Mouse (Mus musculus) limb, embryonic 14.5 days (tissue): Measurements from ENCODE around the gene Dnase1l3. TPM values are rescaled to one million over a fixed set of nuclear protein-coding genes. Genes with fewer than 3 reads are reported as not detected.

Experiments used
- ATAC-seq: fragments of 200-750 bp; cut with Nextera tagmentation; 2 replicates; pipeline ENCODE4 v1.8.0; 2017; ENCODE audit warnings: low read depth, moderate number of reproducible peaks, moderate TSS enrichment; ENCODE audit not compliant: low FRiP score
- DNase-seq: peaks from one replicate; pipeline ENCODE4 v3.0.0-alpha.2; 2015; ENCODE audit warnings: low spot score
- H3K27ac ChIP-seq: fragments of 300-500 bp; sonication (generic); replicated peaks from 2 replicates; pipeline ENCODE4 v1.5.1; 2014; ENCODE audit warnings: low read depth, mild to moderate bottlenecking, low read length, moderate library complexity, mixed read lengths
- H3K27me3 ChIP-seq: fragments of 300-500 bp; sonication (generic); 2 replicates; pipeline ENCODE4 v1.6.1; 2014; ENCODE audit warnings: low read length, mixed read lengths; ENCODE audit not compliant: control insufficient read depth, insufficient read depth
- H3K36me3 ChIP-seq: fragments of 300-500 bp; sonication (generic); 2 replicates; pipeline ENCODE4 v1.6.1; 2014; ENCODE audit warnings: mild to moderate bottlenecking, low read length, moderate library complexity, mixed read lengths; ENCODE audit not compliant: control insufficient read depth, insufficient read depth
- H3K4me1 ChIP-seq: fragments of 300-500 bp; sonication (generic); 2 replicates; pipeline ENCODE4 v1.6.1; 2014; ENCODE audit warnings: antibody characterized with exemption, low read length, mixed read lengths; ENCODE audit not compliant: control insufficient read depth, insufficient read depth
- H3K4me2 ChIP-seq: fragments of 300-500 bp; sonication (generic); replicated peaks from 2 replicates; pipeline ENCODE4 v1.6.1; 2014; ENCODE audit warnings: low read depth, mild to moderate bottlenecking, low read length, moderate library complexity; ENCODE audit not compliant: severe bottlenecking
- H3K4me3 ChIP-seq: fragments of 300-500 bp; sonication (generic); replicated peaks from 2 replicates; pipeline ENCODE4 v1.5.1; 2014; ENCODE audit warnings: low read length
- H3K9ac ChIP-seq: fragments of 300-500 bp; sonication (generic); 2 replicates; pipeline ENCODE4 v1.6.1; 2014; ENCODE audit warnings: mild to moderate bottlenecking, low read depth, low read length, moderate library complexity; ENCODE audit not compliant: severe bottlenecking
- H3K9me3 ChIP-seq: fragments of 300-500 bp; sonication (generic); 2 replicates; pipeline ENCODE4 v1.6.1; 2016; ENCODE audit warnings: low read length; ENCODE audit not compliant: control insufficient read depth
- POLR2A ChIP-seq: fragments of 200-500 bp; IDR thresholded peaks from 2 replicates; pipeline ENCODE4 v1.8.0; 2012; ENCODE audit warnings: inconsistent platforms, mild to moderate bottlenecking, moderate library complexity, borderline replicate concordance; ENCODE audit not compliant: insufficient read depth, insufficient read length; ENCODE audit errors: extremely low read depth
- WGBS: fragments of 180-500 bp; shearing (Covaris S2); extraction: QIAGEN DNeasy Blood & Tissue Kit; methylation state at CpG from one replicate; pipeline ENCODE4 v1.1.7; 2014; 5-methylcytosine and 5-hydroxymethylcytosine counted together
- polyA plus RNA-seq, 2 experiments: library from polyadenylated mRNA; depleted of rRNA in 1 of 2; stranded (reverse) in 1 of 2; unstranded in 1 of 2; fragments of >200 nt; fragmentation: Nextera tagmentation in 1 of 2; extraction: Ambion mirVana in 1 of 2; gene quantifications; 2 replicates each; pipeline versions ENCODE4 v1.2.1 to v1.2.3; 2012 to 2014

Dnase1l3 gene
- polyA plus RNA-seq, 2 experiments: 0.11 to 0.92 TPM

- Histone ChIP-seq H3K27ac (no peak overlapping the region), H3K4me2 (peak overlapping the region; percentile 72), H3K36me3 (no peaks in the 10 kb centered on the region), H3K4me1 (peaks cover 26% of the 10 kb centered on the region), H3K9me3 (no peaks in the 10 kb centered on the region), H3K9ac (peak overlapping the region; percentile 53), H3K27me3 (peaks cover 43% of the 10 kb centered on the region), H3K4me3 (peak overlapping the region; percentile 62)
- no peak for TF ChIP-seq POLR2A
- WGBS: 43% methylated on average over 18 of the region's 18 CpGs
- ATAC-seq (no peak), DNase-seq (no peak)
Observed at GRCm38 (mm10) chr14:8003727-8004670, 9.6 kb upstream of the Dnase1l3 start.

GRCm38 (mm10) chr14:8003093-8003670 is 8.8 kb upstream of the Dnase1l3 start:
- no peaks in the 10 kb centered on the region for H3K9me3 ChIP-seq
- DNase-seq: peak; percentile 35
- peak overlapping the region; percentile 72 for H3K4me2 ChIP-seq
- peak overlapping the region; percentile 53 for H3K9ac ChIP-seq
- H3K4me3 ChIP-seq: peak overlapping the region; percentile 62
- peak; percentile 24; the same call in 1 of the 2 replicates for ATAC-seq
- H3K4me1 ChIP-seq: peaks cover 21% of the 10 kb centered on the region
- H3K27me3 ChIP-seq: peaks cover 39% of the 10 kb centered on the region
- no peaks in the 10 kb centered on the region for H3K36me3 ChIP-seq
- peak overlapping the region; percentile 53 for H3K27ac ChIP-seq
- 1% methylated on average over 23 of the region's 23 CpGs for WGBS
- TF ChIP-seq POLR2A: no peak

GRCm38 (mm10) chr14:8002432-8003092 is 8.2 kb upstream of the Dnase1l3 start, which contains the start of gene Abhd6:
Gene Abhd6 (plus strand): TSS chr14:8002902.
- Histone ChIP-seq H3K9me3 (no peaks in the 10 kb centered on the region), H3K27ac (peak within 1 kb of the TSS; percentile 53), H3K27me3 (peaks cover 39% of the 10 kb centered on the region), H3K4me3 (peak within 1 kb of the TSS; percentile 62), H3K4me2 (peak within 1 kb of the TSS; percentile 72), H3K4me1 (peaks cover 15% of the 10 kb centered on the region), H3K36me3 (no peaks in the 10 kb centered on the region), H3K9ac (peak within 1 kb of the TSS; percentile 53)
- peak; percentile 76 for ATAC-seq
- TF ChIP-seq POLR2A: 0 out of 2 replicates have a peak, but pooled peaks have one; percentile 31
- peak; percentile 79 for DNase-seq
- under 1% methylated on average over 37 of the region's 38 CpGs for WGBS

DNA sequence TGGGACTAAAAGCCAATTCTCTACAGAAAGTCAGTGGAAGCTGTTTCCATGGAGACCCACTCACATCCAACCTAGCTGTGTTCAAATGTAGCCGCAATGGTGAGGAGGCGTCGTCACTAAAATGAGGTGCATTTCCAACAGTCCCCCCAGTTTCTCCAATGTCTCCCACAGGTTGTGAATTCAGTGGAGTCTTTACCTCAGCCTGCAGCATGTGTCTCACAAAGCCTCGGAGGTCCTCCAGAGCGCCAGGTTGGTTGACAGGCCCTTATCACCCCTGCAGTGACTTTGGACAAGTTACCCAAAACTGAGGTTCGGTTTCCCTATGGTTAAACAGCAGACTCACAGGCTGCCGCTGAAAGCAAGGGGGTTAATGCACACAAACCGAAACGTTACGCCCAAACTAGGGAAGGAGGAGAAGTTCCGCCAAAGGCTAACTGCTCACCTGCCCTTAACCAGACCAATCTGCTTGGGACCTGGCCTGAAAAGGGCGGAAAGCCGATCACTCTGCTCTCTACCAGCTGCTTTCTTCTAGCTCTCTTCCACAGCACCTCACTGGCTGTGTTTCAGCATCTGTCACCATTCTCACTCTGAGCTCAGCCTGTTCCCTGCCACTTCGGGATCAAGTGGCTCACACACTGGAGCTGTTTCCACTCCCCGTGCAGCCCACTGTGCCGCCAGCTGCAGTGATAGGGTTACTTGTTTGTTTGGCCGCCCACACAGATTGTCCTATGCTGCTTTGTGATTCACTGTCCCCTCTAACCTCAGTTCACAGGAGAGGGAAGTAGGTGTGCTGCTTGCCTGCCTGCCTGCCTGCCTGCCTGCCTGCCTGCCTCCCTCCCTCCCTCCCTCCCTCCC is 6.7 kb upstream of the Dnase1l3 start:
- 25% methylated on average over 17 of the region's 17 CpGs for WGBS
- TF ChIP-seq POLR2A: no peak
- H3K9ac ChIP-seq: no peak overlapping the region
- peaks cover 39% of the 10 kb centered on the region for H3K27me3 ChIP-seq
- no peaks in the 10 kb centered on the region for H3K36me3 ChIP-seq
- no peak for DNase-seq
- H3K4me1 ChIP-seq: peaks cover 14% of the 10 kb centered on the region
- no peak overlapping the region for H3K4me3 ChIP-seq
- no peak overlapping the region for H3K4me2 ChIP-seq
- no peak overlapping the region for H3K27ac ChIP-seq
- no peaks in the 10 kb centered on the region for H3K9me3 ChIP-seq
- no peak for ATAC-seq
